Mouse (Mus musculus) thymus, adult 2 months (tissue): ENCODE results near the gene Cd8a. TPM values are rescaled to one million over a fixed set of nuclear protein-coding genes. Genes with fewer than 3 reads are reported as not detected.
A peak's percentile ranks its signal among the peaks of the same experiment; 100 is the strongest.

Experiments
- DNase-seq: peaks from one replicate; pipeline ENCODE4 v3.0.0; 2021
- H3K27ac ChIP-seq: fragments of 200-500 bp; 2 replicates; pipeline ENCODE4 v1.5.1; 2012; ENCODE audit warnings: low read length, control low read depth; ENCODE audit not compliant: control insufficient read depth, insufficient read depth
- H3K27me3 ChIP-seq: fragments of 200-500 bp; 2 replicates; pipeline ENCODE4 v1.6.1; 2012; ENCODE audit warnings: mild to moderate bottlenecking, low read length, moderate library complexity, mixed read lengths; ENCODE audit not compliant: control insufficient read depth, insufficient read depth
- H3K36me3 ChIP-seq: fragments of 200-500 bp; 2 replicates; pipeline ENCODE4 v1.6.1; 2012; ENCODE audit warnings: mild to moderate bottlenecking, low read length, moderate library complexity; ENCODE audit not compliant: control insufficient read depth, insufficient read depth
- H3K4me1 ChIP-seq: fragments of 200-500 bp; replicated peaks from 2 replicates; pipeline ENCODE4 v1.6.1; 2012; ENCODE audit warnings: low read length; ENCODE audit not compliant: control insufficient read depth, insufficient read depth
- H3K4me3 ChIP-seq: fragments of 200-500 bp; 2 replicates; pipeline ENCODE4 v1.5.1; 2012; ENCODE audit warnings: mild to moderate bottlenecking, low read length, control low read depth, moderate library complexity; ENCODE audit not compliant: control insufficient read depth, insufficient read depth
- CTCF ChIP-seq: fragments of 200-500 bp; IDR thresholded peaks from 2 replicates; pipeline ENCODE4 v1.5.1; 2012; ENCODE audit warnings: mild to moderate bottlenecking, control low read depth, low read length, moderate library complexity, borderline replicate concordance; ENCODE audit not compliant: control insufficient read depth, poor library complexity, insufficient read depth; ENCODE audit errors: extremely low read depth
- POLR2A ChIP-seq: fragments of 200-500 bp; IDR thresholded peaks from 2 replicates; pipeline ENCODE4 v1.6.1; 2012; ENCODE audit warnings: mild to moderate bottlenecking, low read length, control low read depth, moderate library complexity; ENCODE audit not compliant: control insufficient read depth, poor library complexity, insufficient read depth; ENCODE audit errors: extremely low read depth
- WGBS: fragments of 180-500 bp; shearing (Covaris S2); methylation state at CpG from one replicate; pipeline ENCODE4 v1.1.7; 2018; 5-methylcytosine and 5-hydroxymethylcytosine counted together
- polyA plus RNA-seq: library from polyadenylated mRNA; depleted of rRNA; stranded (reverse); fragments of >200 nt; gene quantifications from 2 replicates; pipeline ENCODE4 v1.2.3, GENCODE M21; 2012

Cd8a gene
- polyA plus RNA-seq, 1 experiment = 918 TPM

- peak; percentile 40 for DNase-seq
- Histone ChIP-seq H3K27me3 (no peaks in the 10 kb centered on the region), H3K36me3 (peaks cover 47% of the 10 kb centered on the region), H3K4me1 (peaks cover 16% of the 10 kb centered on the region), H3K4me3 (peak overlapping the region; percentile 11; the same call in 1 of the 2 replicates), H3K27ac (peak overlapping the region; percentile 96)
- 44% methylated on average over 6 of the region's 6 CpGs for WGBS
- TF ChIP-seq POLR2A = no peak
- no peak for TF ChIP-seq CTCF
Observed at GRCm38 (mm10) chr6:71396761-71397160, 23.5 kb downstream of the Cd8a start.

GRCm38 (mm10) chr6:71398829-71399609, 25.8 kb downstream of the Cd8a start:
- 86% methylated on average over 4 of the region's 4 CpGs for WGBS
- TF ChIP-seq POLR2A = no peak
- no peak overlapping the region for H3K4me3 ChIP-seq
- H3K36me3 ChIP-seq = peaks cover 25% of the 10 kb centered on the region
- DNase-seq = peak; percentile 63
- no peaks in the 10 kb centered on the region for H3K27me3 ChIP-seq
- H3K4me1 ChIP-seq = peaks cover 14% of the 10 kb centered on the region
- peak overlapping the region; percentile 31; the same call in 1 of the 2 replicates for H3K27ac ChIP-seq

- H3K4me1 ChIP-seq = peaks cover 5% of the 10 kb centered on the region
- no peak for TF ChIP-seq CTCF
- no peak for TF ChIP-seq POLR2A
- no peak overlapping the region for H3K4me3 ChIP-seq
- H3K27me3 ChIP-seq = no peaks in the 10 kb centered on the region
- no peak for DNase-seq
- peaks cover 33% of the 10 kb centered on the region for H3K36me3 ChIP-seq
- 95% methylated on average over 4 of the region's 4 CpGs for WGBS
- no peak overlapping the region for H3K27ac ChIP-seq
Observed at GRCm38 (mm10) chr6:71414624-71415023, 41.4 kb downstream of the Cd8a start.

- Histone ChIP-seq H3K36me3 (peaks cover 36% of the 10 kb centered on the region), H3K27ac (no peak overlapping the region), H3K4me3 (no peak overlapping the region), H3K4me1 (no peaks in the 10 kb centered on the region), H3K27me3 (no peaks in the 10 kb centered on the region)
- TF ChIP-seq POLR2A (no peak), CTCF (no peak)
- DNase-seq = no peak
- 93% methylated on average over 3 of the region's 3 CpGs for WGBS
Observed at GRCm38 (mm10) chr6:71415446-71415845, 42.2 kb downstream of the Cd8a start.

DNA sequence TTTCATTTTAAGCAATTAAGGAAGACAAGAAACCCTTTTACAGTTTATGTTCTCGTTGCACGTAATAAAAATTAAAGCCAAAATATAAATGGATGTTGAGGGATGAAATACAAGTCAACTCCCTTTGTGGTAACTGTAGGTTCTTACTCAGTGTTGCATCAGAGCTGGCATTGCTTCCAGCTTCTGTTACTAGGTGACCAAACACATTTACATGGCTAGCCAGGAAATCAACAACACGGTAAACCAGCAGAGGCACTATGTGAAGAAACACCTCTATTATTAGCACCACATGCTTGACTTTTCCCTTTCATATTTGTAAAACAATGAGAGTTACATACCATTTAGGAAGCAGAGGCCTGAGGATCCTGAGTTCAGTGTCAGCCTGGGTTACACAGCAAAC, 45.6 kb downstream of the Cd8a start:
- WGBS = 87% methylated on average over 3 of the region's 3 CpGs
- no peak overlapping the region for H3K27ac ChIP-seq
- no peak for TF ChIP-seq POLR2A
- no peak for TF ChIP-seq CTCF
- no peak overlapping the region for H3K4me3 ChIP-seq
- no peak for DNase-seq
- peaks cover 16% of the 10 kb centered on the region for H3K36me3 ChIP-seq
- H3K4me1 ChIP-seq = no peaks in the 10 kb centered on the region
- no peaks in the 10 kb centered on the region for H3K27me3 ChIP-seq

GRCm38 (mm10) chr6:71420848-71421247, 47.6 kb downstream of the Cd8a start:
- no peak overlapping the region for H3K27ac ChIP-seq
- DNase-seq = no peak
- 96% methylated on average over 6 of the region's 6 CpGs for WGBS
- H3K4me3 ChIP-seq = no peak overlapping the region
- H3K36me3 ChIP-seq = peaks cover 9% of the 10 kb centered on the region
- H3K27me3 ChIP-seq = no peaks in the 10 kb centered on the region
- no peaks in the 10 kb centered on the region for H3K4me1 ChIP-seq
- no peak for TF ChIP-seq POLR2A

DNA sequence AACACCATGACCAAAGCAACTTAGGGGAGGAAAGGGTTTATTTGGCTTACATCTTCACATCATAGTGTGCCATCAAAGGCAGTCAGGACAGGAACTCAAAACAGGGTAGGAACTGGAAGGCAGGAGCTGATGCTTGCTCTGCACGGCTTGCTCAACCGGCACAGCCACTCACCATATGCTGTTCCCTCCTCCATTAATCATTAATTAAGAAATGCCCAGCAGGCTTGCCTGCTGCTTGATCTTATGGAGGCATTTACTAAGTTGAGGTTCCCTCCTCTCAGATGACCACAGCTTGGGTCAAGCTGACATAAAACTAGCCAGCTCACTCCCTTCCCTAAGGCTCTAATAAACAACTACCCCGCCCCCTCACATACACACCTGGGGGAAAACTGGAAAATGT, 48.9 kb downstream of the Cd8a start:
- peaks cover 15% of the 10 kb centered on the region for H3K36me3 ChIP-seq
- no peak overlapping the region for H3K4me3 ChIP-seq
- H3K27me3 ChIP-seq = no peaks in the 10 kb centered on the region
- no peak for TF ChIP-seq CTCF
- no peak for TF ChIP-seq POLR2A
- DNase-seq = no peak
- 93% methylated on average over 3 of the region's 3 CpGs for WGBS
- H3K27ac ChIP-seq = no peak overlapping the region
- no peaks in the 10 kb centered on the region for H3K4me1 ChIP-seq
